Mouse (Mus musculus): ENCODE measurements around the gene S100a3.

S100a3 gene

DNA sequence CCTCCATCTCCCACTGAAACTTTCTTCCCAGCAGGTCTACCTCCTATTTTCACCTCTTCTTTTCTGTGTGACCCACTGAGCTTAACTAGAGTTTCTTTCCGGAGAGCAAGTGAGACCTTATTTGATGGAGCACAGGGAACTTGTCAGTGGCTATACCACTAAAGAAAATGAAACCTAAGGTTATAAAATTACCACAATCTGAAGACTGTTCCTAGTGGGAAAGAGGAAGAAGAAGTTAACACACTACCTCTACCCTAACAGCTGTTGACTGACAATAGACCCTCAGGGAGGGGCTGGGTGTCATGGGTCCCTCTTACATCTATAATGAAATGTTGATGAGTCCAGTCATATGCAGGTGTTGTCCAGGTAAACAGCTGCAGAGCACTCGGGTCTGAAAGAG lies 71.6 kb downstream of the S100a3 start:
- DNase-seq: no peak

- DNase-seq: no peak
Observed at GRCm38 (mm10) chr3:90638511-90639275, 78.3 kb downstream of the S100a3 start.

DNA sequence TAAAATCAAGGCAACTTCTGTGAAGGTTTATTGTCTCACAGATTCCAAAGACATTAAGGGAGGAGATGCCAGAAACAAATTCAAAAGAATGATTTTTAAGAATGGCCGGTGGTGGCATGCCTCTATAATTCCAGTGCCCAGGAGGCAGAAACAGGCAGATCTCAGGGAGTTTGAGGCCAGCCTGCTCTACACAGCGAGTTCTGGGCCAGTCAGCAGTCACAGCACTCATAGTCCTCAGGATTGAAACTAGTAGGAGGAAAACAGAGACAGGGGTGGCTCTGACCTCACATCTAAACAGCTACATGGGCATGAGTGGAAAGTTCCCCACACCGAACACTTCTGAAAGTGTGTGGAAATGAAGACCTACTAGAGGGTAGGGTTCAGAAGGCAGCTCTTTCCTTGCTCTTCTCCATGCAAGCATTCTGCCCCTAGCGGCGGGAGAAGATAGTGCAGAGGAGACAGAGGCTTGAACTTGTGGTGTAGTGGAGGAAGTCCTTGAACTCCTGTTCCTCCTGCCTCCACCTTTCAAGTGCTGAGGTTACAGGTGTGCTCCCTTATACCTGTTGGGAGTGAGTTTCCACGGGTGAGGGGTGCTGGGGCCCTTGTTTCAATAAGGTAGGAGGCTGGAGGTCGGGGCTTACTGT lies 79.3 kb downstream of the S100a3 start:
- DNase-seq: no peak

- DNase-seq: no peak
Observed at GRCm38 (mm10) chr3:90640981-90641380, 80.6 kb downstream of the S100a3 start.

DNA sequence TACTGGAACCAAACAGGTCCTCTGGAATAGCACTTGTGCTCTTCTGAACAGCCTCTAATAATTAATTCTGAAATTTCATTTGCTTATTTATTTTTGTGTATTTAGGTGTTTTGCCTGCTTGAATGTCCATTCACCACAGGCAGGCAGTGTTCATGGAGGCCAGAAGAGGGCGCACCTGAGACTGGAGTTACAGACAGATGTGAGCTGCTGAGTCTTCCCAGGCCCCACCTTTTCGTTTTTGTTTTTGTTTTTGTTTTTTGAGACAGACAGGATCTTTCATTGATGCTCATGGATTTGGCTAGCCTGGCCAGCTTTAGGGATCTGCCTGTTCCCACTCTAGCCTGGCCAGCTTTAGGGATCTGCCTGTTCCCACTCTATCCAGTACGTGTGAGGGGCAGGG lies 83.8 kb downstream of the S100a3 start:
- DNase-seq: no peak

DNA sequence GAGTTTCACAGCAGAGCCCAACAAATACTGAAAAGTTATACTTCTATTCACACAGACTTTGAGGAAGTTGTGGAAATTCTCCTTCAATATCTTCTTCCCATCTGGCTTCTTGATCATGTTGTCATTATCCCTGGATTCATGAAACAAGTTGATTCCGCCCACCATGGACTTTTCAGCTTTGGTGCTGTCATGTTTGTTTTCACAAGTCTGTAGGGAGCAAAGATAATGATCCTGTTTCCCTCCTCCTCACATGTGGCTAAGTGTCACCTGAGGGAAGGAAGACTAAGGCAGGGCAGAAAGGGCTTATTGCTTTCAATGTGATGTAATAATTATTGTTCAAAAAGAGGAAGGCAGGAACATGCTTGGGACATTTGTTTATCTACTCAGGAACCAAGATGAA lies 86.9 kb downstream of the S100a3 start:
- DNase-seq: no peak

DNA sequence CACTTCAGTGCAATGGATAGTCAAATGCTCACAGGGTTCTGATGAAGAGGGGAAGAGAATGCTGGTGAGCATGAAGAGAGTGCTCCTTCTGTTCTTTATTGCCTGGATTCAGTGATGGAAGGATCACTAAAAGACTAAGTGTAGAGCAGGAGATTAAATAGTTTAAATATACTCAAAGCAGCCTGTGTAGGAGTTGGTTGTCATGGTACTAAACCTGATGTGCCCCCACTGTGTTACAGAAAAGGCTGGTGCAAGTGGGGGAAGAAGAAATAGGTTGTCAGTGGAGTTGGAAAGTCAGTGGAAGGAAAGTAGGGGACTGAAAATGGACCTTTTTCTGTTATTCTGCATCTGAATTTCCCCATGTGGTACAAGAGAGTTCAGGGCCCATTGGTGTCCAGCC lies 88.6 kb downstream of the S100a3 start:
- DNase-seq: no peak

DNA sequence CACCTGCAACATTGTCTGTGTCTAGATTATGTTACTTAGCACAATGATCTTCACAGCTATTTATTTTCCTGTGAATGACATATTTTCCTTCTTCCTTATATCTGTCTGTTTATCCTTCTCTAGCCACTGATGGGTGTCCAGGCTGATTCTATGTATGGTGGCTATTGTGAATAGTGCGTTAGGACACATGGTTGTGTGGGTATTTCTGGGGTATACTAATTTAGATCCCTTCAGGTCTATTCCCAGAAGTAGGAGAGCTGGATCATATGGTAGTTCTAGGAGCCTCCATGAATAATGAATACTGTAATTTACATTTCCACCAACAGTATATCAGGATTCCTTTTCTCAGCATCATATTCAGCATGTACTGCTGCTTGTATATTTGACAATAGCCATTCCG lies 89.5 kb downstream of the S100a3 start:
- DNase-seq: no peak

Measured in cerebellum, adult 9-10 months (tissue).